In genomic region chr19:9954811-9955202, GRCm38 (mm10) we compare ENCODE assay signal across 8 mouse cellular contexts. TPM values are rescaled to one million over a fixed set of nuclear protein-coding genes. Genes with fewer than 3 reads are reported as not detected.
DNase-seq lines count a peak whose midpoint lies in the region; TF ChIP-seq lines count a peak whose summit lies in the region.

No protein-coding gene starts in this region.

- no peaks in the 10 kb centered on the region for H3K4me1 ChIP-seq in cerebellum, adult 2 months (ENCODE audit: control insufficient read depth, insufficient read depth, low read length)
- H3K4me1 ChIP-seq in testis, adult 2 months (ENCODE audit: control insufficient read depth, insufficient read depth, low read length): no peaks in the 10 kb centered on the region

- H3K4me3 ChIP-seq in cerebellum, adult 2 months (replicated peaks; ENCODE audit: insufficient read depth, low read depth, low read length): peak overlapping the region; percentile 21
- peak overlapping the region; percentile 17; the same call in 1 of the 2 replicates for H3K4me3 ChIP-seq in testis, adult 2 months (ENCODE audit: control insufficient read depth, low read depth, low read length)

- 36% methylated on average over 5 of the region's 5 CpGs for WGBS in cerebellum, adult 2 months

- no peak for TF ChIP-seq CTCF in cerebellum, adult 2 months (IDR thresholded peaks at IDR 0.05; ENCODE audit: borderline replicate concordance, insufficient read depth, low read depth, low read length)
- no peak for TF ChIP-seq CTCF in testis, adult 2 months (IDR thresholded peaks at IDR 0.05; ENCODE audit: control insufficient read depth, insufficient read depth, insufficient replicate concordance, low read depth, low read length)

- no peak for TF ChIP-seq POLR2A in cerebellum, adult 2 months (IDR thresholded peaks at IDR 0.05; ENCODE audit: borderline replicate concordance, insufficient read depth, low read length)
- no peak for TF ChIP-seq POLR2A in testis, adult 2 months (IDR thresholded peaks at IDR 0.05; ENCODE audit: control insufficient read depth, low read depth, low read length)

- no peaks in the 10 kb centered on the region for H3K27me3 ChIP-seq in cerebellum, adult 2 months (ENCODE audit: control insufficient read depth, insufficient read depth, low read length)
- H3K27me3 ChIP-seq in testis, adult 2 months (ENCODE audit: control insufficient read depth, insufficient read depth, low read length): no peaks in the 10 kb centered on the region

- no peak for DNase-seq in cerebellum, adult 2 months
- DNase-seq in cerebellum, adult 9-11 months: no peak
- no peak for DNase-seq in testis, postnatal 10 days (ENCODE audit: low spot score)
- peak; percentile 29 for DNase-seq in kidney, postnatal 10 days
- peak; percentile 53 to 57 for DNase-seq in lung, postnatal 4 days
- DNase-seq in T-cell, adult 2 months (ENCODE audit: low spot score): no peak
- no peak for DNase-seq in frontal cortex, postnatal 25 days (ENCODE audit: low spot score in 2 of 2)

- H3K36me3 ChIP-seq in testis, adult 2 months (ENCODE audit: control insufficient read depth, insufficient read depth, low read length): no peaks in the 10 kb centered on the region

- H3K27ac ChIP-seq in cerebellum, adult 2 months (ENCODE audit: insufficient read depth, low read length): peak overlapping the region; percentile 88; the same call in 1 of the 2 replicates
- H3K27ac ChIP-seq in testis, adult 2 months (ENCODE audit: control insufficient read depth, insufficient read depth, low read depth, low read length): peak overlapping the region; percentile 94

RNA-seq across cellular contexts. Expression of gene Fth1, which starts 25.6 kb away (rescaled TPM):
- polyA plus RNA-seq in cerebellum, adult 2 months (2012; rRNA removed): 4,588 and 5,845 TPM in 2 replicates
- polyA plus RNA-seq in testis, adult 2 months (2012; rRNA removed): 268 and 313 TPM in 2 replicates

RNA-seq across cellular contexts. Expression of gene Best1, which starts 46.6 kb away (rescaled TPM):
- polyA plus RNA-seq in cerebellum, adult 2 months (2012; rRNA removed): 0.77 and 1.1 TPM in 2 replicates
- 339 and 362 TPM in 2 replicates for polyA plus RNA-seq in testis, adult 2 months (2012; rRNA removed)

RNA-seq across cellular contexts. Expression of gene Rab3il1, which starts 46.7 kb away (rescaled TPM):
- 9.5 and 9.7 TPM in 2 replicates for polyA plus RNA-seq in cerebellum, adult 2 months (2012; rRNA removed)
- polyA plus RNA-seq in testis, adult 2 months (2012; rRNA removed): 362 and 384 TPM in 2 replicates

RNA-seq across cellular contexts. Expression of gene Incenp, which starts 55.5 kb away (rescaled TPM):
- polyA plus RNA-seq in cerebellum, adult 2 months (2012; rRNA removed): 16.3 and 16.7 TPM in 2 replicates
- 23.1 and 26.8 TPM in 2 replicates for polyA plus RNA-seq in testis, adult 2 months (2012; rRNA removed)

Comparison
In these comparisons a context has a peak if more than half of its experiments do, and no peak if none do; other contexts are left out.
1. DNase-seq: peak in kidney, postnatal 10 days (single experiment) and lung, postnatal 4 days (2 of 2); none in cerebellum, adult 2 months (0 of 2), cerebellum, adult 9-11 months (single experiment), testis, postnatal 10 days (single experiment), T-cell, adult 2 months (single experiment) and frontal cortex, postnatal 25 days (0 of 2).
2. RNA of gene Fth1, which starts 25.6 kb away (polyA plus RNA-seq): 4,588 to 5,845 TPM in cerebellum, adult 2 months; 268 to 313 TPM in testis, adult 2 months; every median in the first group is over 10 times any median in the second.
3. RNA of gene Best1, which starts 46.6 kb away (polyA plus RNA-seq): 339 to 362 TPM in testis, adult 2 months; 0.77 to 1.1 TPM in cerebellum, adult 2 months; every median in the first group is over 100 times any median in the second.
4. RNA of gene Rab3il1, which starts 46.7 kb away (polyA plus RNA-seq): 362 to 384 TPM in testis, adult 2 months; 9.5 to 9.7 TPM in cerebellum, adult 2 months; every median in the first group is over 10 times any median in the second.